In the genomic region with DNA sequence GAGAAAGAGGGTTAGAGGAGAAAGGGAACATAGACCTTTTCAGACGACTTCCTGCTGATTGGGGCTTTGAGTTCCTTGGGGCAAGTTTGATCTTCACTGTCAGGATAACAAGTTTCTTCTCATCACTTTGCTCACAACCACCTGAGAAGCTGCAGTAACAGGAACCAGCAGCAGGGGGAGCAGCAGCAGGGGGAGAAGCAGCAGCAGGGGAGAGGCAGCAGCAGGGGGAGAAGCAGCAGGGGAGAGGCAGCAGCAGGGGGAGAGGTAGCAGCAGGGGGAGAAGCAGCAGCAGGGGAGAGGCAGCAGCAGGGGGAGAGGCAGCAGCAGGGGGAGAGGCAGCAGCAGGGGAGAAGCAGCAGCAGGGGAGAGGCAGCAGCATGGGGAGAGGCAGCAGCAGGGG, we compare ENCODE assay signal across 8 mouse cellular contexts. TPM values are rescaled to one million over a fixed set of nuclear protein-coding genes. Genes with fewer than 3 reads are reported as not detected.
DNase-seq lines count a peak whose midpoint lies in the region; ATAC-seq and TF ChIP-seq lines count a peak whose summit lies in the region.

No protein-coding gene starts in this region.

- H3K27ac ChIP-seq in layer of hippocampus, adult 2 months: no peak overlapping the region
- no peak overlapping the region for H3K27ac ChIP-seq in olfactory bulb, adult 2 months (ENCODE audit: insufficient read depth, low read depth, low read length)

- no peaks in the 10 kb centered on the region for H3K27me3 ChIP-seq in Patski

- peak; percentile 58 for TF ChIP-seq CTCF in layer of hippocampus, adult 2 months (conservative IDR thresholded peaks at IDR 0.05)
- TF ChIP-seq CTCF in Patski (IDR thresholded peaks at IDR 0.05): peak; percentile 59
- peak; percentile 28; the same call in 1 of the 2 replicates for TF ChIP-seq CTCF in olfactory bulb, adult 2 months (IDR thresholded peaks at IDR 0.05; ENCODE audit: insufficient read depth, low read depth, low read length)

- in situ Hi-C loops in Patski (cut with MboI; ENCODE audit: low pct_unique_long_range_greater_than_20kb): no loop called here

- ATAC-seq in Patski: no peak

- H3K4me1 ChIP-seq in olfactory bulb, adult 2 months (ENCODE audit: control insufficient read depth, insufficient read depth, low read length): peaks cover 8% of the 10 kb centered on the region; the same call in 1 of the 2 replicates

- no peak overlapping the region for H3K4me3 ChIP-seq in layer of hippocampus, adult 2 months
- no peak overlapping the region for H3K4me3 ChIP-seq in olfactory bulb, adult 2 months (ENCODE audit: insufficient read depth, low read depth, low read length)

- POLR2A ChIA-PET in Patski (lab: Charles Lee): no interaction called here

- CTCF ChIA-PET in Patski (lab: Charles Lee): interaction anchor here (1.0 to 1.4 kb wide), 5 partner anchors 10 to 35 kb away, joined by 3 to 5 read pairs (median 3); no protein-coding TSS in a partner anchor

- peak; percentile 22 to 34 for DNase-seq in cerebellum, postnatal 36 days
- DNase-seq in cerebellum, adult 9-10 months: no peak
- DNase-seq in layer of hippocampus, adult 2 months (ENCODE audit: low spot score in 2 of 2): peak in 1 of 2 experiments; percentile 21
- no peak for DNase-seq in layer of hippocampus, adult 8-10 months (ENCODE audit: low spot score in 2 of 2)
- DNase-seq in Patski (ENCODE audit: low read depth, low spot score): no peak
- peak; percentile 75 for DNase-seq in heart, postnatal 4 days
- DNase-seq in urinary bladder, postnatal 25 days (ENCODE audit: low spot score): peak; percentile 48

- WGBS in olfactory bulb, adult 2 months: 49% methylated on average over 1 of the region's 1 CpGs

- no peak for TF ChIP-seq POLR2A in olfactory bulb, adult 2 months (IDR thresholded peaks at IDR 0.05; ENCODE audit: insufficient read depth, low read depth, low read length)

RNA-seq across cellular contexts. Expression of a gene that starts 19.0 kb away (rescaled TPM):
- under 1 TPM in 1 of 2 experiments, not detected in 1; 0.28 TPM for total RNA-seq in layer of hippocampus, adult 2 months (2021)
- total RNA-seq in layer of hippocampus, adult 8-10 months (2022): under 1 TPM in 2 of 4 experiments, not detected in 2; 0.43 to 0.74 TPM
- polyA plus RNA-seq in Patski (2021): not detected
- 100 to 1,000 TPM; 145 to 172 TPM for total RNA-seq in heart, postnatal 4 days (2021)
- not detected in 2 replicates for polyA plus RNA-seq in olfactory bulb, adult 2 months (2012; ENCODE audit: insufficient read depth, insufficient read length, low replicate concordance, missing spikeins)

RNA-seq across cellular contexts. Expression of a gene that starts 32.3 kb away (rescaled TPM):
- under 1 TPM; 0.32 to 0.41 TPM for total RNA-seq in layer of hippocampus, adult 2 months (2021)
- 1 to 10 TPM in 2 of 4 experiments, under 1 TPM in 2; 0.35 to 4.4 (median 2.2) TPM for total RNA-seq in layer of hippocampus, adult 8-10 months (2022)
- polyA plus RNA-seq in Patski (2021): not detected
- under 1 TPM; 0.48 to 0.68 TPM for total RNA-seq in heart, postnatal 4 days (2021)
- not detected in 2 replicates for polyA plus RNA-seq in olfactory bulb, adult 2 months (2012; ENCODE audit: insufficient read depth, insufficient read length, low replicate concordance, missing spikeins)

Comparison
In these comparisons a context has a peak if more than half of its experiments do, and no peak if none do; other contexts are left out.
1. DNase-seq: peak in cerebellum, postnatal 36 days (2 of 2), heart, postnatal 4 days (single experiment) and urinary bladder, postnatal 25 days (single experiment); none in cerebellum, adult 9-10 months (single experiment), layer of hippocampus, adult 8-10 months (0 of 2) and Patski (single experiment).
2. RNA of a gene that starts 19.0 kb away (total RNA-seq): 145 to 172 TPM in heart, postnatal 4 days; 0.43 to 0.74 TPM in layer of hippocampus, adult 8-10 months and 0.28 TPM in layer of hippocampus, adult 2 months; every median in the first group is over 10 times any median in the second.
3. Peak in every context shown above with its lines, with median percentiles within 50 percentile points of each other: CTCF ChIP-seq.